Mouse (Mus musculus) lung, embryonic 14.5 days (tissue): ENCODE data around the gene Zdhhc19. TPM values are rescaled to one million over a fixed set of nuclear protein-coding genes. Genes with fewer than 3 reads are reported as not detected.

Experiments
- ATAC-seq: fragments of 200-750 bp; cut with Nextera tagmentation; 2 replicates; pipeline ENCODE4 v1.8.0; 2017; ENCODE audit warnings: mild to moderate bottlenecking, moderate TSS enrichment, moderate library complexity; ENCODE audit not compliant: insufficient read depth
- DNase-seq: peaks from one replicate; pipeline ENCODE4 v3.0.0-alpha.2; 2015
- H3K27ac ChIP-seq: fragments of 300-500 bp; sonication (generic); 2 replicates; pipeline ENCODE4 v1.5.1; 2014; ENCODE audit warnings: low read depth, mild to moderate bottlenecking, moderate library complexity
- H3K27me3 ChIP-seq: fragments of 300-500 bp; sonication (generic); 2 replicates; pipeline ENCODE4 v1.6.1; 2014; ENCODE audit warnings: low read length, control low read depth; ENCODE audit not compliant: insufficient read depth
- H3K36me3 ChIP-seq: fragments of 300-500 bp; sonication (generic); 2 replicates; pipeline ENCODE4 v1.6.1; 2014; ENCODE audit warnings: control low read depth; ENCODE audit not compliant: insufficient read depth
- H3K4me1 ChIP-seq: fragments of 300-500 bp; sonication (generic); 2 replicates; pipeline ENCODE4 v1.6.1; 2014; ENCODE audit warnings: antibody characterized with exemption, control low read depth; ENCODE audit not compliant: insufficient read depth
- H3K4me2 ChIP-seq: fragments of 300-500 bp; sonication (generic); 2 replicates; pipeline ENCODE4 v1.6.1; 2014; ENCODE audit warnings: mild to moderate bottlenecking
- H3K4me3 ChIP-seq: fragments of 300-500 bp; sonication (generic); 2 replicates; pipeline ENCODE4 v1.5.1; 2014; ENCODE audit warnings: low read depth, low read length
- H3K9ac ChIP-seq: fragments of 300-500 bp; sonication (generic); 2 replicates; pipeline ENCODE4 v1.6.1; 2014
- H3K9me3 ChIP-seq: fragments of 300-500 bp; sonication (generic); 2 replicates; pipeline ENCODE4 v1.6.1; 2016; ENCODE audit warnings: low read depth, low read length, control low read depth
- CTCF ChIP-seq: IDR thresholded peaks from 2 replicates; pipeline ENCODE4 v1.5.1; 2016; ENCODE audit warnings: antibody characterized with exemption, low read depth
- WGBS: fragments of 180-500 bp; shearing (Covaris S2); extraction: QIAGEN DNeasy Blood & Tissue Kit; methylation state at CpG from one replicate; pipeline ENCODE4 v1.1.7; 2014; 5-methylcytosine and 5-hydroxymethylcytosine counted together
- polyA plus RNA-seq: library from polyadenylated mRNA; unstranded; fragments of >200 nt; fragmentation: Nextera tagmentation; extraction: Ambion mirVana; gene quantifications from 2 replicates; pipeline ENCODE4 v1.2.1, GENCODE M21; 2014

Zdhhc19 gene
- polyA plus RNA-seq, 1 experiment from 2014 or later, result not detected

DNA sequence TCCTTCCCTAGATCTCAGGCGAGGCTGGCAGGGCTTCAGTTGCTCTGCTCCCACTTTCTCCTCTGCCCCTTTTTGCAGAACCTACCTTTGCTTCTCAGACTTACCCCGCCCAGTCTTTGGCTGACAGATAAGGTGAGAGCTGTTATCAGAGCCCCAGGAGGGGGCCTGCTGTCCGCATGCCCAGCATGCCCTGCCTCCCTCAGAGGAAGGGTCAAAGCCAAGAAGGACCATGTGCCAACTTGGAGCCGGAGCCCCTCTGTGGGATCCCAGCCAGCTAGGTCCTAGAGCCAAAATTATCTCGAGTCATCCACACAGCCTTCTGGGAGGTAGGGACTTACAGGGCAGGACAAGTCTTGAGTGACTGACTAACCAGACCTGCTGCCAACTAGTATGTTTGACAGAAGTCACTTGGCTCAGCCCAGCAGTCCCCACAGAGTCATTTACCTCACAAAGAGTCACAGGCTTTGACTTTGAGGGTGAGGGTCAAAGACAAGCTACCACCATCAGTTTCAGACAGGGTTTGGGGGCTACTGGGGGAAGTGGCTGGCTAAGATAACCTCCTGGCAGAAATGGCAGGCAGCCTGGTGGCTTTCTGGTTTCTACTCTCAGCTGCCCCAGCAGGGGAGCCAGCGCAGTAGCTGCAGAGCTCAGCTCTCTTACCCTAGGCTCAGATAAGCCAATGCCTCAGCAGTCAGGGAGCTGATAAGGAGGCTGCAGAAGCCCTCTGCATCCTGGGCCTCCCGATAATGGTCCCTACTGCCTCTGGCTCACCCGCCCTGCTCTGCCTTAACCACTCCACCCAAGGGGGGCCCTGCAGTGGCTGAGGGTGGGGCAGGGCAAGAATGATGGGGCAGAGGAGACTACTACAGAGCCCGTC, 13.2 kb downstream of the Zdhhc19 start:
- no peak overlapping the region for H3K4me3 ChIP-seq
- peak; percentile 25; the same call in 1 of the 2 replicates for TF ChIP-seq CTCF
- peak overlapping the region; percentile 90 for H3K27ac ChIP-seq
- DNase-seq (peak; percentile 53), ATAC-seq (peak; percentile 81)
- H3K4me1 ChIP-seq, result peaks cover 26% of the 10 kb centered on the region
- no peaks in the 10 kb centered on the region for H3K36me3 ChIP-seq
- WGBS, result 30% methylated on average over 9 of the region's 9 CpGs
- H3K9ac ChIP-seq, result peak overlapping the region; percentile 20; the same call in 1 of the 2 replicates
- H3K4me2 ChIP-seq, result peak overlapping the region; percentile 18; the same call in 1 of the 2 replicates
- H3K9me3 ChIP-seq, result no peaks in the 10 kb centered on the region
- no peaks in the 10 kb centered on the region for H3K27me3 ChIP-seq

DNA sequence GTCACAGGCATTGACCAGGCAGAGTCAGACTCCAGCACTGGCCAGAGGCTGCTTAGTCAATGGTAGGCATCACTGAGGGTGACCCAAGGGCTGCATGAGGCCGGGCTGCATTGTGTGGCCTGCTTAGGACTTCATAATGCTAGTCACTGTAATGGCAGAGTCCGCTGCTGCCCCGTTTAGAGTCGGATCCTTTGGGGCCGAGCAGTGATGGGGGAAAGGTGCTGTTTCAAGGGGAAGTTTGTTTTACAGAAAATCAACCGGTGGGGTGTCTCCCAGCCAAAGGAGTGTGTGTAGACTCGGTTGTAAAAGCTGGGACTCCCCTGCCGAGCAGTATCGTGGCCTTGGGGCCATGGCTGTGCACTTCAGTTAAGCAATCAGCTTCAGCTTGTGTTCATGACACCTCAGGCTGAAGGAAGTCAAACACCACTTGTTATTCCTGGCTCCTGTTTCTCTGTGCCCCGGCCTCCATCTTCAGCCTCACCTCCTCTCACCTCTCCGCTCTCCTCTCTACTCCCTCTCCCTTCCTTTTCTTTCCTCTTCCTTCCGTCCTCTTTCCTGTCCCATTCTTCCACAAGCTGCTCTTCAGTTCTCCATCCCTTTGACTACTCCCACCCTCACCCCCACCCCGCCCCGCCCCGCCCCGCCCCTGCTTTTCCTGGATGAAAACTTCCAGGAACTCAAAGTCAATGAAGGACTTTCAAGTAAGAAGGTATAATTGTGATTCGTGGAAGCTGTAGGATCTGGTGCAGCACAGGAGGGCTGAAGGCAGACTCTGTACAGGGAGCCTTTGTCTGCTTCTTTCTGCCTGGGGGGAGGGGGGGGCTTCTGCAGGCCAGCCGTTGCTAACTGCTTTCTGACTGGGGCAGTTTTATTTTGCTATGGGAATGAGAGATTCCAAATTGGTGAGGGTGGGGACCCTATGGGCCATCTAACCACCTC, 14.6 kb downstream of the Zdhhc19 start:
- Histone ChIP-seq H3K36me3 (no peaks in the 10 kb centered on the region), H3K4me3 (no peak overlapping the region), H3K4me2 (peak overlapping the region; percentile 20; the same call in 1 of the 2 replicates), H3K27ac (peak overlapping the region; percentile 90), H3K4me1 (peaks cover 26% of the 10 kb centered on the region), H3K27me3 (no peaks in the 10 kb centered on the region), H3K9me3 (no peaks in the 10 kb centered on the region), H3K9ac (no peak overlapping the region)
- WGBS, result 49% methylated on average over 18 of the region's 18 CpGs
- ATAC-seq (no peak), DNase-seq (no peak)
- TF ChIP-seq CTCF, result no peak

DNA sequence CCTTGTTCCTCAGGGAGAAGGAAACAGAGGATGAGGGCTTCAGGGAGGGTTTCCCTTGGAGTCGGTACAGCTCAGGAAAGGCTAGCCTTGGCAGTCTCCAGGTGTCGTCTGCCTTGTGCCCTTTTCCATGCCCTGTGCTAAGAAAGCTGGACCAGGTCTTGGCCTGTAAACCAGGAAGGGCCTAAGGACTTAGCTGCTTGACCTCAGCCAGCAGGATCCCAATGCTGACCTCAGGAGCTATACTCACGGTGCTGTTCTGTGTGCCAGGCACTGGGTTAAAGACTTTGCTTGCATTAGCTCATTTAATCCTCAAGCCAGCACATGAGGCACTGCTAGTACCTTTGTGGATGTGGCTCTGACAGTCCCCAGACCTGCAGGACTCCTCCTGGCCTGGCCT, 15.3 kb downstream of the Zdhhc19 start:
- no peaks in the 10 kb centered on the region for H3K9me3 ChIP-seq
- no peaks in the 10 kb centered on the region for H3K36me3 ChIP-seq
- peaks cover 26% of the 10 kb centered on the region for H3K4me1 ChIP-seq
- H3K27me3 ChIP-seq, result no peaks in the 10 kb centered on the region
- no peak overlapping the region for H3K4me3 ChIP-seq
- DNase-seq (no peak), ATAC-seq (no peak)
- no peak for TF ChIP-seq CTCF
- H3K4me2 ChIP-seq, result no peak overlapping the region; the same call in 1 of the 2 replicates
- WGBS, result 59% methylated on average over 3 of the region's 3 CpGs
- peak overlapping the region; percentile 13; the same call in 1 of the 2 replicates for H3K9ac ChIP-seq
- H3K27ac ChIP-seq, result peak overlapping the region; percentile 34

GRCm38 (mm10) chr16:32511827-32512490, 15.9 kb downstream of the Zdhhc19 start:
- H3K4me1 ChIP-seq, result peaks cover 26% of the 10 kb centered on the region
- ATAC-seq (no peak), DNase-seq (no peak)
- H3K4me2 ChIP-seq, result no peak overlapping the region
- no peak for TF ChIP-seq CTCF
- H3K27me3 ChIP-seq, result no peaks in the 10 kb centered on the region
- H3K27ac ChIP-seq, result peak overlapping the region; percentile 34
- 81% methylated on average over 8 of the region's 8 CpGs for WGBS
- H3K9ac ChIP-seq, result peak overlapping the region; percentile 13; the same call in 1 of the 2 replicates
- H3K4me3 ChIP-seq, result no peak overlapping the region
- no peaks in the 10 kb centered on the region for H3K9me3 ChIP-seq
- no peaks in the 10 kb centered on the region for H3K36me3 ChIP-seq

DNA sequence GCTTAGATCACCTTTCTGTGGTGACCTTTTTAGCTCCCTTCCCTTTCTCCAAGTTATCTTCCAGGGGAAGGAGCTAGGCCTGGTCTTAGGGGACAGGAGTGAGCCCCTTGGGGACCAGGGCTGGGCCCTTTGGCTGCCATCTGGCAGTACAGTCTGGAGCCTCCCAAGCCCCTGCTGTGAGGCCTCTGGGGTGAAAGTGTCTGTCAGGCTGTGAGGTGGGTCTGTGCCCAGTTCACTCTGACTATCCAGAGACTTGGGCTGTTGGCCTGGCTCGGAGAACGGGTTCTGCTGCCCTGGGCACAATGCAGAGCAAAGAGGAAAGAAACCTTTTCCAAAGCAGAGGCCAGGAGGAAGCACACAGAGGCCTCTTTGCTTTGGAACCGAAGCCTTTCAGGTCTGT, 16.9 kb downstream of the Zdhhc19 start:
- no peak for TF ChIP-seq CTCF
- WGBS, result 49% methylated on average over 3 of the region's 3 CpGs

GRCm38 (mm10) chr16:32513401-32513800, 17.3 kb downstream of the Zdhhc19 start:
- DNase-seq (no peak), ATAC-seq (no peak)
- WGBS, result 78% methylated on average over 6 of the region's 6 CpGs
- Histone ChIP-seq H3K9ac (no peak overlapping the region), H3K4me3 (no peak overlapping the region), H3K27me3 (no peaks in the 10 kb centered on the region), H3K4me1 (peaks cover 26% of the 10 kb centered on the region), H3K4me2 (no peak overlapping the region), H3K27ac (peak overlapping the region; percentile 90), H3K9me3 (no peaks in the 10 kb centered on the region), H3K36me3 (no peaks in the 10 kb centered on the region)
- TF ChIP-seq CTCF, result no peak

More for the DNA sequence above, 16.9 kb downstream of the Zdhhc19 start:
- no peak overlapping the region for H3K9ac ChIP-seq
- H3K4me3 ChIP-seq, result no peak overlapping the region
- no peaks in the 10 kb centered on the region for H3K27me3 ChIP-seq
- ATAC-seq (no peak), DNase-seq (peak; percentile 23)
- no peak overlapping the region for H3K4me2 ChIP-seq
- peak overlapping the region; percentile 90 for H3K27ac ChIP-seq
- H3K36me3 ChIP-seq, result no peaks in the 10 kb centered on the region
- peaks cover 26% of the 10 kb centered on the region for H3K4me1 ChIP-seq
- H3K9me3 ChIP-seq, result no peaks in the 10 kb centered on the region
